20 mouse cellular contexts compared by ENCODE assay signal in the genomic region with DNA sequence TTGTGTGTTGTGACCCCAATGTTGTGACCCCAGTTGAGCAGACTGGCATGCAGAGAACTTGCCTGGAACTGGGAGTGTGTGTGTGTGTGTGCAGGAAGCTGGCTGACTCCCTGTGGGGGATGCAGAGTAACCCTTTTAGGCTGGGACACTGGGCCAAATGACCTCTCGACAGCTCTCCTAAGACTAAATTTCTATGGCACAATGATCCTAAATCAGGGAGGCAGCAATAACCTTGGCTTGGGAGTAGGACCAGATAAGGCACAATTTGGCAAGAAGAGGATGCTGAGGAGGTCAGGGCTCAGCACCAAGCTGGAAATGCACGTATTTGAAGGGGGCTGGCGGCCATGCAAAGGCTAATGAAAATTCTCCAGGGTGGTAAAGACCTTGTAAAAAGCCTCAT. TPM values are rescaled to one million over a fixed set of nuclear protein-coding genes. Genes with fewer than 3 reads are reported as not detected.
A peak's percentile ranks its signal among the peaks of the same experiment; 100 is the strongest.
DNase-seq lines count a peak whose midpoint lies in the region; TF ChIP-seq lines count a peak whose summit lies in the region.
"Had no signal": no experiment of that assay in that cellular context is flagged by ENCODE, and none has a peak within 500 bp of the region (broad histone marks: within the 10 kb centered on the region; RNA-seq: fewer than 3 reads in every experiment).

No protein-coding gene starts in this region.

- DNase-seq in heart, adult 11 months = peak; percentile 87
- DNase-seq in heart, adult 8-10 months (ENCODE audit: low spot score) = no peak
- peak; percentile 37 for DNase-seq in ovary, adult 18-20 months (ENCODE audit: low spot score)
- no peak for DNase-seq in ovary, postnatal 10 days (ENCODE audit: low spot score)
- DNase-seq in forelimb bud, embryonic 11.5 days (ENCODE audit: low read depth, low spot score) = peak; percentile 39
- DNase-seq: adrenal gland, postnatal 25 days; cerebellum, adult 18-20 months; cerebellum, adult 9-10 months; cerebellum, postnatal 14 days; gastrocnemius, adult 2 months; gastrocnemius, postnatal 14 days; heart, adult 18-20 months; heart, postnatal 14 days; heart, postnatal 4 days had no signal

- H3K27me3 ChIP-seq in myocyte (ENCODE audit: control insufficient read depth, insufficient read depth, insufficient read length) = no peaks in the 10 kb centered on the region
- H3K27me3 ChIP-seq: forebrain, embryonic 13.5 days; heart, embryonic 13.5 days had no signal

- no peak overlapping the region for H3ac ChIP-seq in myocyte (ENCODE audit: control insufficient read depth, insufficient read length)

- no peak overlapping the region for H3K4me2 ChIP-seq in myocyte (ENCODE audit: low read depth)
- H3K4me2 ChIP-seq: forebrain, embryonic 13.5 days; heart, embryonic 13.5 days; hindbrain, embryonic 14.5 days had no signal

- peaks cover 56% of the 10 kb centered on the region for H3K36me3 ChIP-seq in myocyte (ENCODE audit: control insufficient read depth, insufficient read depth)

- TF ChIP-seq POLR2A in myocyte (IDR thresholded peaks at IDR 0.05; ENCODE audit: insufficient read length, low read depth) = no peak

- H3K79me2 ChIP-seq in myocyte (ENCODE audit: control insufficient read depth, insufficient read depth) = peaks cover 7% of the 10 kb centered on the region

- no peak overlapping the region for H3K4me3 ChIP-seq in myocyte
- H3K4me3 ChIP-seq: forebrain, embryonic 10.5 days; forebrain, embryonic 13.5 days; gastrocnemius, adult 2 months; heart, embryonic 10.5 days; heart, embryonic 13.5 days had no signal

TF ChIP-seq in myocyte, 11 proteins besides CTCF, POLR2A, EP300 and RAD21:
- TF ChIP-seq POLR2AphosphoS2 (IDR thresholded peaks at IDR 0.05; ENCODE audit: insufficient read length, low read depth) = peak; percentile 54
- TF ChIP-seq MYOG (IDR thresholded peaks at IDR 0.05; ENCODE audit: control insufficient read depth in 1 of 3, insufficient read depth in 1 of 3, insufficient read length in 2 of 3, low read depth in 2 of 3) = no peak

RNA-seq across cellular contexts. Expression of a gene that starts 14.2 kb away (rescaled TPM):
- 10 to 100 TPM; 43.5 to 56.6 (median 51.5) TPM for total RNA-seq in heart, adult 8-10 months (2022)
- polyA plus RNA-seq in myocyte (2012; fragmentation: generic; extraction: Trizol) = 68.1 TPM

RNA-seq across cellular contexts. Expression of a gene that starts 49.7 kb away (rescaled TPM):
- total RNA-seq in heart, adult 8-10 months (2022) = 10 to 100 TPM; 76.2 to 87.9 (median 83.4) TPM
- 51.0 TPM for polyA plus RNA-seq in myocyte (2012; fragmentation: generic; extraction: Trizol)

Comparison
In these comparisons a context has a peak if more than half of its experiments do, and no peak if none do; other contexts are left out.
1. DNase-seq: peak in heart, adult 11 months (single experiment), ovary, adult 18-20 months (single experiment) and forelimb bud, embryonic 11.5 days (single experiment); none in heart, adult 8-10 months (single experiment) and ovary, postnatal 10 days (single experiment).